Mouse (Mus musculus) layer of hippocampus, adult 2 months (tissue): Measurements from ENCODE around the gene Plxna4. TPM values are rescaled to one million over a fixed set of nuclear protein-coding genes. Genes with fewer than 3 reads are reported as not detected.

Source experiments
- DNase-seq, 2 experiments: peaks; one replicate each; pipeline ENCODE4 v3.0.0; 2022; ENCODE audit warnings: low spot score in 2 of 2
- H3K27ac ChIP-seq: fragments of 200-600 bp; 2 replicates; pipeline ENCODE4 v1.8.1; 2022
- H3K4me3 ChIP-seq: fragments of 200-600 bp; 2 replicates; pipeline ENCODE4 v1.8.1; 2022; ENCODE audit warnings: mild to moderate bottlenecking
- CTCF ChIP-seq: fragments of 200-600 bp; conservative IDR thresholded peaks from 2 replicates; pipeline ENCODE4 v1.8.1; 2022; ENCODE audit warnings: antibody characterized with exemption, mild to moderate bottlenecking, moderate library complexity
- total RNA-seq, 2 experiments: library from RNA; stranded (reverse); gene quantifications; 2 replicates each; pipeline ENCODE4 v1.2.3; 2021

The Plxna4 gene
- total RNA-seq, 2 experiments from 2014 or later, result 126 to 131 TPM

GRCm38 (mm10) chr6:32406316-32407095 lies 181.5 kb downstream of the Plxna4 start:
- DNase-seq, result peak; percentile 54 to 76
- peak overlapping the region; percentile 68 for H3K27ac ChIP-seq
- no peak for TF ChIP-seq CTCF
- peak overlapping the region; percentile 8; the same call in 1 of the 2 replicates for H3K4me3 ChIP-seq

GRCm38 (mm10) chr6:32402560-32403235 lies 185.3 kb downstream of the Plxna4 start:
- H3K27ac ChIP-seq, result peak overlapping the region; percentile 0; the same call in 1 of the 2 replicates
- no peak overlapping the region for H3K4me3 ChIP-seq
- TF ChIP-seq CTCF, result no peak
- DNase-seq, result no peak

- no peak overlapping the region for H3K4me3 ChIP-seq
- TF ChIP-seq CTCF, result no peak
- DNase-seq, result no peak
- no peak overlapping the region for H3K27ac ChIP-seq
These were observed 189.7 kb downstream of the Plxna4 start for GRCm38 (mm10) chr6:32398261-32398660.

GRCm38 (mm10) chr6:32397133-32397730 lies 190.8 kb downstream of the Plxna4 start:
- H3K27ac ChIP-seq, result peak overlapping the region; percentile 78
- peak; percentile 70 to 72 for DNase-seq

GRCm38 (mm10) chr6:32395415-32395814 lies 192.6 kb downstream of the Plxna4 start:
- Histone ChIP-seq H3K4me3 (no peak overlapping the region), H3K27ac (no peak overlapping the region)
- DNase-seq, result no peak
- TF ChIP-seq CTCF, result no peak

More at GRCm38 (mm10) chr6:32397133-32397730, 190.8 kb downstream of the Plxna4 start:
- no peak for TF ChIP-seq CTCF
- no peak overlapping the region for H3K4me3 ChIP-seq

GRCm38 (mm10) chr6:32392262-32392661 lies 195.7 kb downstream of the Plxna4 start:
- DNase-seq, result no peak
- H3K4me3 ChIP-seq, result no peak overlapping the region
- TF ChIP-seq CTCF, result no peak
- no peak overlapping the region for H3K27ac ChIP-seq

GRCm38 (mm10) chr6:32388276-32388675 lies 199.7 kb downstream of the Plxna4 start:
- Histone ChIP-seq H3K4me3 (no peak overlapping the region), H3K27ac (no peak overlapping the region)
- DNase-seq, result no peak
- no peak for TF ChIP-seq CTCF

GRCm38 (mm10) chr6:32386915-32387314 lies 201.1 kb downstream of the Plxna4 start:
- H3K27ac ChIP-seq, result no peak overlapping the region
- no peak for TF ChIP-seq CTCF
- H3K4me3 ChIP-seq, result no peak overlapping the region
- DNase-seq, result no peak

GRCm38 (mm10) chr6:32384937-32385336 lies 203.1 kb downstream of the Plxna4 start:
- no peak for TF ChIP-seq CTCF
- no peak for DNase-seq
- no peak overlapping the region for H3K4me3 ChIP-seq
- peak overlapping the region; percentile 16 for H3K27ac ChIP-seq

GRCm38 (mm10) chr6:32384423-32384822 lies 203.6 kb downstream of the Plxna4 start:
- Histone ChIP-seq H3K27ac (peak overlapping the region; percentile 16; the same call in 1 of the 2 replicates), H3K4me3 (no peak overlapping the region)
- TF ChIP-seq CTCF, result no peak
- DNase-seq, result no peak

GRCm38 (mm10) chr6:32381516-32381915 lies 206.5 kb downstream of the Plxna4 start:
- Histone ChIP-seq H3K4me3 (no peak overlapping the region), H3K27ac (no peak overlapping the region)
- no peak for TF ChIP-seq CTCF
- DNase-seq, result no peak

- peak overlapping the region; percentile 48; the same call in 1 of the 2 replicates for H3K27ac ChIP-seq
- DNase-seq, result peak in 1 of 2 experiments; percentile 43
- no peak for TF ChIP-seq CTCF
- no peak overlapping the region for H3K4me3 ChIP-seq
These were observed 210.8 kb downstream of the Plxna4 start for GRCm38 (mm10) chr6:32377181-32377580.

GRCm38 (mm10) chr6:32373931-32374361 lies 214.0 kb downstream of the Plxna4 start:
- no peak for TF ChIP-seq CTCF
- H3K4me3 ChIP-seq, result no peak overlapping the region
- H3K27ac ChIP-seq, result peak overlapping the region; percentile 43; the same call in 1 of the 2 replicates
- peak; percentile 40 to 42 for DNase-seq
